Mouse (Mus musculus) lung, adult 2 months (tissue): ENCODE results near the gene Gm4707.
"Not testable (repeated sequence)": the region's sequence is repeated elsewhere in the genome, so short reads cannot be mapped to it uniquely, and the experiment has no call there.

ENCODE experiments used
- CTCF ChIP-seq: fragments of 200-500 bp; IDR thresholded peaks from 2 replicates; pipeline ENCODE4 v1.5.1; 2011; ENCODE audit warnings: mild to moderate bottlenecking, low read length, control low read depth; ENCODE audit not compliant: insufficient read depth
- POLR2A ChIP-seq: fragments of 200-500 bp; IDR thresholded peaks from 2 replicates; pipeline ENCODE4 v1.6.1; 2011; ENCODE audit warnings: low read depth, mild to moderate bottlenecking, control low read depth, low read length, borderline replicate concordance; ENCODE audit errors: extremely low read depth

GRCm38 (mm10) chr17:71457361-71457760 is 2.4 kb downstream of the Gm4707 start:
- not testable (repeated sequence) for TF ChIP-seq CTCF, POLR2A
